Mouse (Mus musculus) ovary, adult 18-20 months (tissue): ENCODE results near the gene Nagpa.

Source experiments
- DNase-seq: peaks from one replicate; pipeline ENCODE4 v3.0.0; 2022; ENCODE audit warnings: low spot score, mixed read lengths

Gene Nagpa

DNA sequence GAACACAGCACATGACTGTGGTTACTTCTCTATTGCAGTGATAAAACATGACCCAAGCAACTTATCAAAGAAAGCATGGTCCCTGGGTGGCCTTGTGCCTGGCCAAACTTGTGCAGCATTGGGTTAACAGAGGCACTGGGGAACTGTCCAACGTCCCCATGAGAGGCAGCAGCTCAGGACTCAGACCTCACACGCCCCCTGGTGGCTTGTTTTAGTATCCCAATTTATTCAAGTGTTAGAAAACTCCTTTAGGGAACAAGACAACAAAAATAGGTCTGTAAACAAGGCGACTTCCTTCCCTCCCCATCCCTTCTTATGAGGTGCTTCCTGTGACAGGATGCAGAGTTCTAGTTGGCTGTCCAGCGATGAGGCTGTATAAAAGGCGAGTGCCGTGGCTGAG is 8.7 kb downstream of the Nagpa start:
- DNase-seq, result no peak

DNA sequence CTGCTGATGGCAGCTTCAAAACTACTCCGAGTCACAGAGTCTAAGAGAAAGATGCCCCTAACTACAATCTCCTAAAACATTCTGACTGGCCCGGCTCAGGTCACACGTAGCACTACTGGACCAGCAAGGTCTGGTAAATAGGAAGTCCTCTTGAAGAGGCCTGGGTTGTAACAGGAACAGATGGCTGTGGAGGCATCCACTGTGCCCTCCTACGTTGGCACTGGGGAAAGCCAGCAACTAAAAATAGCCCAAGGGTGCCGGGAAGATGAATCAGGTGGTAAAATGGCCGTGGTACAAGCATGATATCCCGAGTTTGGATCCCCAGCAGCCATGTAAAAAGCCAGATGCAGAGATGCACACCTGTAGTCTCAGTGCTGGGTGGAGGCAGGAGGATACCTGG is 17.6 kb downstream of the Nagpa start:
- no peak for DNase-seq

DNA sequence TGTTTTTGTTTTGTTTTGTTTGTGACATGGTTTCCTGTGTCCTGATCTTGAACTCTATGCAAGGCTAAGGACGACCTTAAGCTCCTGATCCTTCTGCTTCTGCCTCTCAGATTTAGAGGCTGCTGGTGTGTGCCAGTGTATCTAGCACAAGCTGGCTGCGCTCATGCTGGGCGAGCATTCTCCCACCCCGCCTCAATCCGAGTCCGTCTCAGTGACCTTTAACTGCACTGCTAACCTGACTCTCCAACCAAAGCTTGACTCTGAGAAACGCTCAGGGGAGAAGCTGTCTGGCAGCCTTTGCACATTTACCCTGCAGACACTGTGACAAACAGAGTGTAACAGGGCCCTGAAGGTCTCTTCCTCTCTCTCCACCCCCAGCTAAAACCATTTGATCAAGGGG is 18.1 kb downstream of the Nagpa start:
- no peak for DNase-seq

DNA sequence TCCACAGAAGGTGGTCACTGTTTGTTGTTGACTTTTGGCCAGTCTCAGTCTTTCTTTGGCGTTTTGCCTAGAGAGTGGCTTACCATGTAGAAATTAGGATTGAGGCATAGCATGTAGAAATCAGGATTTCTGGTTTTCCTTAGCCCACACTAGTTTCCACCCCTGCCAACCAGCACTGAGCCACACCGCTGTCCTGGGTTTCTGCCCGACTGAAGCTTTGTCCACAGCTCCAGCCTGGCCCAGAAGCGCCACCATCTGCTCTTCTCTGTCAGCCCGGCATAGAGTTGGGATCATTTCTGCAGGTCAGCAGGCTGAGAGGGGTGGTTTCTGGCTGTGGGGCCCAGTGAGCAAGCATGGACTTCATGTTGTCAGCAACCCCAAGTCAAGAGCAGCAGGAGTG is 18.9 kb downstream of the Nagpa start:
- DNase-seq, result no peak

DNA sequence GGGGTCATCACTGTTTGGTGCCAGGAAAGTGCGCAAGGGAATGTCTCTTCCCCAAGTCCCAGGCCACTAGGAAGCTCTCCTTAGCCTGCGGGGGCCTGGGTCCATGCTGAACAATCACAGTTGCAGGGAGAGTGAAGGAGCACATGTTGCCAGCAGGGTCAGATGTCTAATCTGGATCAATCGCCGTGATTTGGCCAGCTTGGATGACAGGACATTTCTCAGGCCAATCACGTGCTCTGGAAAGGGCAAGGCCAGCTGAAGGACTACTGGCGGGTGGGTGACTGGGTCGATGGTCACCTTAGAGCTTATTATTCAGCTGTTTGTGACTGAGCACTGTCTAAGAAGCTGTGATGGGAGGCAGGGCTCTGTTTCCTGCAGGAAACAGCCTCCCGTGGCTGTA is 19.7 kb downstream of the Nagpa start:
- DNase-seq, result no peak

DNA sequence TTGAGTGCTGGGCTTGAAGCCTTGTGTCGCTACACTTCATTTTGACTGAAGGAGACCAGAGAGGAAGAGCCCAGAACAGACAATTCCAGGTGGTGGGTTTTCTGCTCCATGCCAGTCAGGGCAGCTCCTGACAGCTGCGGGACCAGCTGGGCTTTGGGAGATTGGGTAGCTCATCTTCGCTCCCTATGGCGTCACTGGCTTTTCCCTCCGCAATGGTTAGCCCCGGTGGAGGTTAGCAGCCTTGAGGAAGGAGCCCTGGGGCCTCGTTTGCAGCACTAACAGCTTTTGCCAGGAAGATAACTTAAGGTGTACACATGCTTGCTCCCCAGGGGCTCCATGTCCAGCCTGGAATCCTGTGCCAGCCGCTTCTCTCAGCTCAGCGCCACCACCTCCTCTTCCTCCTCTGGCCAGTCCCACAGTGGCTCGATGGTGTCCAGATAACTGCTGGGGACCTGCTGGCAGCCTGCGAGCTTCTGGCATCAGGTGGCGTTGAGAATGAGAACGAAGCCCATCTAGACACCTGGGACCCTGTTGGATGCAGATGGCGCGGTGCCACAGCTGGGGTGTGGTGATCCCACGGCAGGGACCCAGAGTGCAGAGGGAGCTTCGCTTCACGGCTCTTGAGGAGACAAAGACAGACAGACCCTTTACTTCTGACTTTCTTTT is 20.4 kb downstream of the Nagpa start:
- DNase-seq, result no peak

DNA sequence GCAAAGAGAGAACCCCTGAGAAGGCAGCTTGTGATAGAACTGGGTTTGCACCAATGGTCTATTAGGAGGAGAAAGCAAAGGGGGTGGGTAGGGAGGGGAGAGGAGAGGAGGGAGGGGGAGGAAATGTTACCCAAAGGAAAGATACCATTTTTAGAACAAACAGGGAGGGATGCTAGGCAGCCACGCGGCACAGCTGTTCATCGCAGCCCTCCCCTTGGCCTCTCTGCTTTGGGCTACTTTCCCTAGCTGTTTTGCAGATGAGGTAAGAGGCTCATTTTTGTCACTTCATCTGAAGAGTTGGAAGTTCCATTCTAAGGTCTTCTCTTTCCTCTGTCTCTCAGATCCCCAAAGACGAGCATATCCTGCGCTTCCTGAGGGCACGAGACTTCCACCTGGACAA is 31.2 kb downstream of the Nagpa start:
- DNase-seq, result no peak

DNA sequence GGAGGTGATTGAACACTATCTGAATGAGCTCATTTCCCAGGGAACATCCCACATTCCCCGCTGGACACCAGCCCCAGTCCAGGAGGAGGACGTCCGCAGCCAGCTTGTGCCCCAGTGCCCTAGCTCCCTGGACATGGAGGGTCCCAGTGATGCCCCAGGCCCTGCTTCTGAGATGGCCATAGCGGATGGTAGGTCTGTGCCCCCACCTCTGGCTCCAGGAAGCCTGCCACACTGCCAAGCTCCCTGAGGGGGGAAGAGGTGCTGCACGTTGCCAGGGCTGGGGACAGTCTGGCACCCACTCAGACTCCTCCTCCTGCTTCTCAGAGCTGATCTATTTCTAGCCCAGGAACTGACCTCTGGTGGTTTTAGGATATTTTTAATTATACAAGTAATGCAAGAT is 35.0 kb downstream of the Nagpa start:
- no peak for DNase-seq

DNA sequence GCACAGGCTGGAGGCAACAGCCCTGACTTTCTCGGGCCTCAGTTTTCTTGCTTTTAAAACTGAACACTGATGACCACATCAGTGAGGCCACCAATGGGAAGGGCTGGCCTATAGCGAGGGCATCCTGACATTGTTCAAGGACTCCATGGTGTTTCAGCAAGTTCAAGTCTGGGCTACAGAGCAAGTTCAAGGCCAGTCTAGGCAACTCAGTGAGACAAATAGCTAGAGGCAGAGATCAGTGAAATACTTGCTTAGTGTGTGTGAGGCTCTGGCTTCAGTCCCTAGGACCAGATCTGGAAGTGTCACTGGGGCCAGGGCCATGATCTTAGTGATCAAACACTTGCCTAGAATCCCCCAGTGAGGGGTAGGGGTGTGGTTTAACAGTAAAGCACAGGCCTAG is 35.8 kb downstream of the Nagpa start:
- no peak for DNase-seq

DNA sequence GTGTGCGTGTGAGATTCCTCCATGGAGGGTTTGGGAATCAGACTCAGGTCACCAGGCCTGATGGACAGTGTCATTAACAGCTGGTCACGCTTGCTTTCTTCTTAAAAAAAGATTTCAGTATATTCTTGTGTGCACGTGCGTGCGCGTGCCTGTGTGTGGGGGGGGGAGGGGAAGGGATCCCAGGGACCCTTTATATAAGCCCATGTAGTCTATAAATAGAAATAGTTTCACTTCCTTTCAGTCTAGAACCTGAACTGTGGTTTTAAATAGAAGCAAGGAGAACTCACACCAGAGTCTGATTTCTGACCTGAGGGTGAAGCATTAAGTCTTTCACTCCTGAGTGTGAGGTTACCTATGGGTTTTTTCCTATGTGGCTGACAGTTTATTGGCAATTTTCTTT is 39.5 kb downstream of the Nagpa start:
- DNase-seq, result no peak

DNA sequence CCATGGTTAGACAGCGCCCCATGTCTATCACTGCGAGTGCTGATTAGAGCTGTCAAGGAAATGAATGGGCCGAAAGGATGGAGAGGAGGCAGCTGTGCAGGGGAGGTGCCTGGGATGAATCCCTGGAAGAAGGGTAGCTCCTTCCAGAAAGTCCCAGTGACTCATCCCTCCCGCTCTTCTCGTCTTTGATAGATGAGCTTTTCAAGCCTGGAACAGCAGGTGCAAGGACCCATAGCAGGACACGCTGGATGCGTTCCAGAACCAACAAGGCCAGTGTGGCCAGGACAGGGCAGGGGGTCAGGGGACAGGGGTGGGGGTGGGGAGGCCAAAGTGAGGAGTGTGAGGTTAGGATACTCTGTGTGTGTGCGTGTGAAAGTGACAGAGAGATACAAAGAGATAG is 44.6 kb downstream of the Nagpa start:
- no peak for DNase-seq

DNA sequence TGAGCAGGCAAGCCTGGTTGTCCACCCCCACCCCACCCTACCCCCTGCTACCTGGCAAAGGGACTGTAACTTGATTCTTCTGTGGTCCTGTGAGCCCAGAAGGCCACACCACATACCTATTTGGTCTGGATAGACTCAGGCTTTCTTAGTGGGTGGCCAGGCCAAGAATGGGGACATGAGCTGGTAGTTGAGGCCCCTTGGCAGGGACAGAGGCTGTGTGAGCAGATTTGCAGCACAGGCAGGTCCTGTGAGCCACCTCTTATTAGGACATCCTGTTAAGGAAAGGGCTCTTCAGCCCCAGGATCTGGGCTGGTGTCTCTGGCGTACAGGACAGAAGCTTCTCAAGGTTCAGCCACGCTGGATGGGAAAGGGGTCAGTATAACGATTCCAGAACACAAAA is 46.7 kb downstream of the Nagpa start:
- DNase-seq, result no peak

DNA sequence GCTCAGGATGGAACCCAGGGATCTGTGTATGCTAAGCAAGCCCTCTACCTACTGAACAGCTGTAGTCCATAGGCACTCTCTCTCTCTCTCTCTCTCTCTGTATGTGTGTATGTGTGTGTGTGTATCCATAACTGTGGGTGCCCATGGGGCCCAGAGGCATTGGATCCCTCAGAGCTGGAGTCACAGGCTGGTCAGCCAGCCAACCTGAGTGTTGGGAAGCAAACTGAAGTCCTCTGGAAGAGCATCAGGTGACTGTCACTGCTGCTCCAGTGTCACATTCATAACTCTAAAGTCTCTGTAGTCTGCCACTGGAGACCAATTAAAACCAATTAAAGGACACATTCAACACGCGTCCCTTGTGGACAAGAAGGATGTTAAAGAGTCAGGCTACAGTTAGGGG is 47.3 kb downstream of the Nagpa start:
- DNase-seq, result no peak

DNA sequence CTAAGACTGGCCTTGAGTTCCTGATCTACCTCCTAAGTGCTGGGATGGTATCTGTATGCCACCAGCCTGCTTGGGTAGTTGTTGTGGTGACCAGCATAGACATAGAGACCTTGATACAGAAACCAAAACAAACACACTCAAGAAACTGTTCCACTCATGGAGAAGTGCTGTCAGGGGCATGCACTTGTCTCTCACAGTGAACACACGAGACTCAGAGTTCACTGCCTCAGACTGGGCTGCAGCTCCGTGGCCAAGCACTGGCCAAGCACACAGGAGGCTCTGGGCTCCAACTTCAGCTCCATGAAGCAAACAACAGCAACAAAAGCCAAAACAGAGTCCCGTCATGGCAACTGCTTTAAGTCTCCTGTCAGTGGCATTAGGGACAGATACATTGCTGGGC is 48.8 kb downstream of the Nagpa start:
- no peak for DNase-seq

DNA sequence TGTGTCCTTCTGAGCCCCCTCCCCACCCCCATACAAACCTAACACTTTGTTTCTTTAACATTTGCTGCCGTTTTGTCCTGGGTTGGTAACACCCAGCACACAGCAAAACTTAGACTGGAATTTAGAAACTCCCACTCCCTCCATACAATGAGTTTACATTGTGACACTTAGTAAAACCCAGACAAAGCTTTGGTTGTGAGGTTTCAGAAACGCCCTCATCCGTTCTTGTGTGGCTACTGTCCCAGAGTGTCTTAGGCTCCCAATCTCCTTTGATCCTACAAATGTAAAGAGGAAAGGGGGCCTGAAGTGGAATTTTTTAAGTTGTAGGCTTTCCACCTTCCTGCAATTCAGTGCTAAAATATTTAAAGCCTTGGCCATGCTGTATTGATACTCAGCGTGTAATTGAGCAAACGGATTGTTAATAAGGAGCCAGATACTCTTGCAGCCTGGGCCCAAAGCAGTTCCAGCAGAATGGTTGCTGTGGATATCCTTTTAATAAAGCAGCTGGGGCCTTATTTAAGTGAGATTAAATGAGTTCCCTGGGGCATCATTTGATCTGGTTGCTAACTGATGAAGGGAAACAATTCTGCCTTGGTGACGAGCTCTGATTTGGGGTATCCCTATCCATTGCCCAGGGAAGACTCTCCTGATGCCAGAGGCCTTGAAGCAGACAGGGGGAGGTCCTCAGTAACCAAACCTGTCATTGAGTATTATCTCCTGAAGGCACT is 50.3 kb downstream of the Nagpa start:
- no peak for DNase-seq

DNA sequence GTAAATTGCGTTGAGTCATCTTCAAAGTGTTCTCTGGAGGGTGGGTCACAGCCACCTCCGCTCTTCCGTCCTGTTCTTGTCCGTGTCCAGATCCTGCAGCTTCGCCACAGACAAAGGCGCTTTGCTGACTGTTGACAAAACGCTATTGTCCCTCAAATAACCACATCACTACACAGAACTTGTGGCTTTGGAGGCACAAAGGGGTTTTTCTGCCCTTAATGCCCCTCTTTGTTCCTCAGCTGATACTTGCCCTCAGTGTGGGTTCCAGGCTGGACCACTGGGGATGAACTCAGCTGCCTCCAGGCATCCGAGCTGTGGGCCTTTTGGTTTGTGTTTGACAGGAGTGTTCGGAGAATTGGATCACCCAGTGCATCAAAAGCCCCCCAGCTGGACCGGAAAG is 53.3 kb downstream of the Nagpa start:
- DNase-seq, result no peak

DNA sequence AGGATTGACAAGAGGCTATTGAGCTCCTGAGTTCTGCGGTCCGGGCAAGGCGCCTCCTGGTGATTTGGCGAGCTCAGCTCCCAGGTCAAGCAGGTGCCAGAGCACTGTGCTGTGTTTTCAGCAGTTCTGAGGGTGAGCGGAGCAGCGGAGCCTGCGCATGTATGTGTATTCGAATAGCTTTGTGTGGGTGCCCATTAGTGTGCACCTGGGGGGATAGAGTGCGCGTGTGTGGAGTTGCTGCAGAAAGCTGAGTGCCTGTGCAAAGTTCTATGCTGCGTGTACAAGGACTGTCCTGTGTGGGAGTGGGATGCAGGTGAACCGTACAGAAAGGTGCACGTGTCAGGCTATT is 56.8 kb downstream of the Nagpa start, which contains the start of gene Sec14l5:
Sec14l5 (plus strand) TSS at position 73 of the 349 bp plus-strand sequence.
- DNase-seq, result no peak

DNA sequence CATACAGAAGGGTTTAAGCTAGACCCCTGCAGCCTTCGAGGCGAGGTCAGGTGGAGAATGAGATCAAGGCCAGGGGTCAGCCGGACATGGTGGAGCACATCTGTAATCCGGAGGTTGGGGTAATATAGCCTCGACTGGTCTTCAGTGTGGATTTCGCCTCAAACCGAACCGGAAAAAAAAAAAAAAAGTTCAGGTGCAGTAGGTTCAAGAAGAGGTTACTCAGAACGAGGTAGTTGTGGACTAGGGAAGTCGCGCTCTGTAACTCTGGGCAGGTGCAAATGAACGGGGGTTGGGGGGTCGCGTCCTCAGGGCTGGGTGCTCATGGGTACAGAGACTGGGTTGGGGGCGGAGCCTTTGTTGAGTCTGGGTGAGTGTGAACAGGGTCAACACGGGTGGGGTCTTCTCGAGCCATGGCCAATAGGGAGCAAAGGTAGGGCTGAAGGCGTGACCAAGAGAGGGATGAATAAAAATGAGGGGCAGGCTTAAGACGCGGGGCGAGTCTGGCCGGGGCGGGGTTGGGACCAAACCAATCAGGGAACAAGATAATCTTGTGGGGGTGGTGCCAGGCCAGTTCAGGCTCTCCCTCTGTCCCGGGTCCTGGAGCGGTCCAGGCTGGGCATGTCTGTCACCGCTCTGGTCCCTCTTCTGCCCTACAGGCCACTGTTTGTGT is 57.3 kb downstream of the Nagpa start:
- peak; percentile 67 for DNase-seq

DNA sequence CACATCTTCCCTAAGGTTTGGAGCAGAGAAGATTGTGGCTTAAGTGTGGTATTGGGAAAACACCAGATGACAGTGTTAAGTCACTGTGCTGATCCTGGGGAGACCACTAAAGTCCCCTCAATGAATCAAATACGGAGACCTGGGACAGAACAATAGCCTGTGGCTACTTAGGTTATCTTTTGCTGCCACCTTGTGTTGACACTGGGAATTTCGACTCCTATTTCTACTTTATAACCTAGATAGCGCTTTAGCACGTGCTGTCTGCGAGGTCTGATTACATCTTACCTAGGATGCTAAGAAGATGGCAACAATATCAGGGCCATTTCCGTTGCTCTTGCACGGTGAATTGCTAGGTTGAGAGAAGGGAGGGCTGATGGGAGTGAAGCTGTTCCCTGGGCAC is 58.2 kb downstream of the Nagpa start:
- no peak for DNase-seq
